Mouse (Mus musculus) small intestine, adult 2 months (tissue): ENCODE data around the gene Cdcp1.

Source experiments
- CTCF ChIP-seq: fragments of 200-500 bp; IDR thresholded peaks from 2 replicates; pipeline ENCODE4 v1.5.1; 2012; ENCODE audit warnings: low read depth, mild to moderate bottlenecking, control low read depth, inconsistent platforms, low read length, moderate library complexity, mixed read lengths; ENCODE audit not compliant: insufficient replicate concordance, insufficient read length; ENCODE audit errors: extremely low read depth
- POLR2A ChIP-seq: fragments of 200-500 bp; IDR thresholded peaks from 2 replicates; pipeline ENCODE4 v1.6.1; 2012; ENCODE audit warnings: low read depth, mild to moderate bottlenecking, control low read depth, inconsistent platforms, low read length, moderate library complexity

DNA sequence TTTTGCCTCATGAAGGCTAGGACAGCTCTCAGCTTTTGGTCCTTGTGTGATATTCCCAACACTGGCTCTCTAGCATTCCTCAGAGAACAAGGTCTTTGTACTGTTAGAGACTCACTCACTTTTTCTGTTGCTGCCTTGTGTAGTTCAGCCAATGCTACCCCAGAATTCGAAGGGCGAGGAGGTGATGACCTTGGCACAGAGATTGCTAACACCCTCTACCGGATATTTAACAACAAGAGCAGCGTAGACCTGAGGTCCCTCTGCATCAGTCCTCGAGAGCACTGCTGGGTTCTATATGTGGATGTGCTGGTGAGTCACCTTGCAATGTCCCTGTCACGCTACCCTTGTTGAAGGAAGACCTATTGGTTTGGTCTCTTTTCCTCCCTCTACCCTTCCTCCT is 88.2 kb downstream of the Cdcp1 start:
- no peak for TF ChIP-seq CTCF
- TF ChIP-seq POLR2A: no peak
